Mouse (Mus musculus): ENCODE measurements around the gene Foxp1. TPM values are rescaled to one million over a fixed set of nuclear protein-coding genes. Genes with fewer than 3 reads are reported as not detected.

The Foxp1 gene
- total and polyA plus RNA-seq, 3 experiments: 16.1 to 42.0 TPM; not detected in 1

- Histone ChIP-seq H3K4me3 (ENCODE audit: control insufficient read depth in 1 of 2, insufficient read depth in 1 of 2, low read depth in 2 of 2, low read length in 2 of 2) (no peak overlapping the region), H3K27ac (ENCODE audit: control insufficient read depth, low read depth, low read length) (no peak overlapping the region), H3K36me3 (ENCODE audit: control insufficient read depth in 1 of 2, insufficient read depth in 2 of 2, low read length in 2 of 2) (no peaks in the 10 kb centered on the region; a peak in 1 of 4 replicates), H3K79me2 (ENCODE audit: control insufficient read depth, insufficient read depth, low read length, poor library complexity) (no peaks in the 10 kb centered on the region), H3K4me1 (ENCODE audit: control insufficient read depth in 1 of 2, insufficient read depth in 2 of 2, low read length in 2 of 2) (no peaks in the 10 kb centered on the region), H3K9ac (ENCODE audit: control insufficient read depth, low read depth, low read length, poor library complexity, severe bottlenecking) (no peak overlapping the region), H3K9me3 (replicated peaks; ENCODE audit: insufficient read depth, low read length) (no peaks in the 10 kb centered on the region), H3K27me3 (ENCODE audit: control insufficient read depth in 1 of 2, insufficient read depth in 2 of 2, low read length in 2 of 2) (no peaks in the 10 kb centered on the region)
- TF ChIP-seq RCOR1 (IDR thresholded peaks at IDR 0.05; ENCODE audit: low read depth, low read length) (no peak), SIN3A (IDR thresholded peaks at IDR 0.05; ENCODE audit: low read length) (no peak), KAT2A (conservative IDR thresholded peaks at IDR 0.05; ENCODE audit: low read depth, low read length) (no peak), JUND (IDR thresholded peaks at IDR 0.05; ENCODE audit: low read depth, low read length) (no peak), USF2 (IDR thresholded peaks at IDR 0.05; ENCODE audit: borderline replicate concordance in 1 of 2, insufficient read depth in 1 of 2, low read depth in 1 of 2, low read length in 2 of 2) (no peak), USF1 (IDR thresholded peaks at IDR 0.05; ENCODE audit: low read depth, low read length) (no peak), MYB (IDR thresholded peaks at IDR 0.05; ENCODE audit: low read depth, low read length) (no peak), POLR2AphosphoS2 (IDR thresholded peaks at IDR 0.05; ENCODE audit: low read length) (no peak), GABPA (IDR thresholded peaks at IDR 0.05; ENCODE audit: low read depth, low read length) (no peak), NRF1 (IDR thresholded peaks at IDR 0.05; ENCODE audit: insufficient read depth, low read depth, low read length, poor library complexity, severe bottlenecking) (no peak), RAD21 (IDR thresholded peaks at IDR 0.05; ENCODE audit: low read depth, low read length) (no peak)
- DNase-seq (ENCODE audit: low read depth, low spot score): no peak
These were observed 544.7 kb downstream of the Foxp1 start for GRCm38 (mm10) chr6:98977806-98978205.

- Histone ChIP-seq H3K9ac (ENCODE audit: control insufficient read depth, low read depth, low read length, poor library complexity, severe bottlenecking) (no peak overlapping the region), H3K36me3 (ENCODE audit: control insufficient read depth in 1 of 2, insufficient read depth in 2 of 2, low read length in 2 of 2) (no peaks in the 10 kb centered on the region; a peak in 1 of 4 replicates), H3K27ac (ENCODE audit: control insufficient read depth, low read depth, low read length) (no peak overlapping the region), H3K27me3 (ENCODE audit: control insufficient read depth in 1 of 2, insufficient read depth in 2 of 2, low read length in 2 of 2) (no peaks in the 10 kb centered on the region), H3K4me3 (ENCODE audit: control insufficient read depth in 1 of 2, insufficient read depth in 1 of 2, low read depth in 2 of 2, low read length in 2 of 2) (no peak overlapping the region), H3K79me2 (ENCODE audit: control insufficient read depth, insufficient read depth, low read length, poor library complexity) (no peaks in the 10 kb centered on the region), H3K9me3 (replicated peaks; ENCODE audit: insufficient read depth, low read length) (no peaks in the 10 kb centered on the region), H3K4me1 (ENCODE audit: control insufficient read depth in 1 of 2, insufficient read depth in 2 of 2, low read length in 2 of 2) (no peaks in the 10 kb centered on the region)
- TF ChIP-seq CTCF (IDR thresholded peaks at IDR 0.05 in 2 of 3, conservative IDR thresholded peaks at IDR 0.05 in 1 of 3; ENCODE audit: control insufficient read depth in 1 of 3, insufficient read depth in 1 of 3, low read depth in 2 of 3, low read length in 3 of 3, poor library complexity in 1 of 3, severe bottlenecking in 1 of 3) (no peak), GATA1 (IDR thresholded peaks at IDR 0.05; ENCODE audit: low read depth, low read length) (no peak), ETS1 (IDR thresholded peaks at IDR 0.05; ENCODE audit: low read depth, low read length) (no peak), RAD21 (IDR thresholded peaks at IDR 0.05; ENCODE audit: low read depth, low read length) (no peak), TAL1 (IDR thresholded peaks at IDR 0.05; ENCODE audit: low read length) (no peak), USF1 (IDR thresholded peaks at IDR 0.05; ENCODE audit: low read depth, low read length) (no peak), MEF2A (IDR thresholded peaks at IDR 0.05; ENCODE audit: extremely low read depth, insufficient replicate concordance, low read depth, low read length, poor library complexity, severe bottlenecking) (no peak), ZMIZ1 (IDR thresholded peaks at IDR 0.05; ENCODE audit: low read depth, low read length) (no peak), JUND (IDR thresholded peaks at IDR 0.05; ENCODE audit: low read depth, low read length) (no peak), MYB (IDR thresholded peaks at IDR 0.05; ENCODE audit: low read depth, low read length) (no peak), MAFK (IDR thresholded peaks at IDR 0.05; ENCODE audit: borderline replicate concordance, low read depth, low read length) (no peak), TCF12 (IDR thresholded peaks at IDR 0.05; ENCODE audit: low read depth, low read length) (no peak), POLR2AphosphoS5 (IDR thresholded peaks at IDR 0.05; ENCODE audit: borderline replicate concordance, low read depth, low read length) (no peak), CHD1 (IDR thresholded peaks at IDR 0.05; ENCODE audit: low read depth, low read length) (no peak), CHD2 (IDR thresholded peaks at IDR 0.05; ENCODE audit: low read length) (no peak), ZNF384 (IDR thresholded peaks at IDR 0.05; ENCODE audit: low read depth, low read length) (no peak), MYC (IDR thresholded peaks at IDR 0.05; ENCODE audit: low read depth, low read length) (no peak), HCFC1 (IDR thresholded peaks at IDR 0.05; ENCODE audit: low read depth, low read length) (no peak), SIN3A (IDR thresholded peaks at IDR 0.05; ENCODE audit: low read length) (no peak)
- no peak for DNase-seq (ENCODE audit: low read depth, low spot score)
These were observed 546.6 kb downstream of the Foxp1 start for GRCm38 (mm10) chr6:98975918-98976317.

All from MEL (cell line).